Mouse (Mus musculus): ENCODE data around the gene Frmpd1. TPM values are rescaled to one million over a fixed set of nuclear protein-coding genes. Genes with fewer than 3 reads are reported as not detected.

The Frmpd1 gene
- 3.8 and 3.9 TPM in 2 replicates for polyA plus RNA-seq (2015; fragmentation: Nextera tagmentation; extraction: Ambion mirVana)

GRCm38 (mm10) chr4:45184521-45185330, at the start of gene Frmpd1:
Gene Frmpd1 (plus strand): TSS chr4:45184875.

GRCm38 (mm10) chr4:45296662-45297564, 112.2 kb downstream of the Frmpd1 start, which contains the start of gene Trmt10b:
Gene Trmt10b (plus strand): TSS chr4:45297127.

Other genes with a start within 250 kb of the Frmpd1 start
- gene Grhpr, start 203.5 kb upstream of the Frmpd1 start, polyA plus RNA-seq (2015; fragmentation: Nextera tagmentation; extraction: Ambion mirVana) = 132 and 259 TPM in 2 replicates
- gene Zbtb5, start 172.5 kb upstream of the Frmpd1 start, polyA plus RNA-seq (2015; fragmentation: Nextera tagmentation; extraction: Ambion mirVana) = 11.3 and 11.8 TPM in 2 replicates
- 19.3 and 21.7 TPM in 2 replicates for gene Polr1e, start 166.3 kb upstream of the Frmpd1 start, polyA plus RNA-seq (2015; fragmentation: Nextera tagmentation; extraction: Ambion mirVana)
- 9.4 and 9.9 TPM in 2 replicates for gene Fbxo10, start 100.3 kb upstream of the Frmpd1 start, polyA plus RNA-seq (2015; fragmentation: Nextera tagmentation; extraction: Ambion mirVana)
- gene Tomm5, start 76.8 kb upstream of the Frmpd1 start, polyA plus RNA-seq (2015; fragmentation: Nextera tagmentation; extraction: Ambion mirVana) = 310 and 567 TPM in 2 replicates
- 17.1 and 18.2 TPM in 2 replicates for gene Trmt10b, start 112.3 kb downstream of the Frmpd1 start, polyA plus RNA-seq (2015; fragmentation: Nextera tagmentation; extraction: Ambion mirVana)
- gene Dcaf10, start 157.2 kb downstream of the Frmpd1 start, polyA plus RNA-seq (2015; fragmentation: Nextera tagmentation; extraction: Ambion mirVana) = 12.9 and 13.0 TPM in 2 replicates
- gene Exosc3, start 157.9 kb downstream of the Frmpd1 start, polyA plus RNA-seq (2015; fragmentation: Nextera tagmentation; extraction: Ambion mirVana) = 37.9 and 56.6 TPM in 2 replicates
- 50.8 and 66.3 TPM in 2 replicates for gene Slc25a51, start 223.9 kb downstream of the Frmpd1 start, polyA plus RNA-seq (2015; fragmentation: Nextera tagmentation; extraction: Ambion mirVana)

Data from adrenal gland, postnatal 0 days (tissue).